Mouse (Mus musculus): ENCODE measurements around the gene Slc2a2. TPM values are rescaled to one million over a fixed set of nuclear protein-coding genes. Genes with fewer than 3 reads are reported as not detected.

Gene Slc2a2
- polyA plus RNA-seq (2014; fragmentation: Nextera tagmentation; extraction: Ambion mirVana): not detected in 2 replicates

DNA sequence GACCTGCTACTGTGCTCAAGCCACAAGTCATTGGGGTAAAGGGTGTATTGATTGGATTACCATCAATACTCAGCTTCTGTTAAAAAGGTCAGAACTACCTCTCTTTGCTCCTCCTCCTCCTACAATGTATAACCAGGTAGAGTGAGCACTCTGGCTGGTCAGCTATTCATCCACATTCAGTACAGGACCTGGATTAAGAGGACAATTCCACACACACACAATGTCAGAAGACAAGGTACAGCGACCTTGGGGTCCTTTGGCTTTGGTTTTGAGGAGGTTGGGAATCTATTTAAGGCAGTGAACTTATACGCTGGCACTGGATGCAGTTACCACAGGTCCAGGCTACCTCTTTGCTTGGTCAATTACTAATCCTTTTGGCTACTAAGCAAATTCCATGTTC lies at the start of gene Slc2a2:
Gene Slc2a2, plus strand, starts transcription at position 107 of the 400 bp plus-strand sequence.
- Histone ChIP-seq H3K27ac (ENCODE audit: low read depth, low read length) (no peak within 1 kb of the TSS), H3K4me3 (ENCODE audit: low read depth, low read length) (no peak within 1 kb of the TSS), H3K9ac (ENCODE audit: low read length) (no peak within 1 kb of the TSS), H3K4me1 (ENCODE audit: control insufficient read depth, insufficient read depth, low read length) (no peaks in the 10 kb centered on the region), H3K27me3 (ENCODE audit: control insufficient read depth, insufficient read depth, low read length) (no peaks in the 10 kb centered on the region), H3K36me3 (ENCODE audit: control insufficient read depth, insufficient read depth, low read length) (no peaks in the 10 kb centered on the region), H3K4me2 (no peak within 1 kb of the TSS), H3K9me3 (ENCODE audit: control insufficient read depth, low read length) (no peaks in the 10 kb centered on the region)
- 89% methylated on average over 2 of the region's 2 CpGs for WGBS
- no peak for DNase-seq (ENCODE audit: low spot score, missing footprints)
- ATAC-seq (ENCODE audit: low FRiP score): no peak

DNA sequence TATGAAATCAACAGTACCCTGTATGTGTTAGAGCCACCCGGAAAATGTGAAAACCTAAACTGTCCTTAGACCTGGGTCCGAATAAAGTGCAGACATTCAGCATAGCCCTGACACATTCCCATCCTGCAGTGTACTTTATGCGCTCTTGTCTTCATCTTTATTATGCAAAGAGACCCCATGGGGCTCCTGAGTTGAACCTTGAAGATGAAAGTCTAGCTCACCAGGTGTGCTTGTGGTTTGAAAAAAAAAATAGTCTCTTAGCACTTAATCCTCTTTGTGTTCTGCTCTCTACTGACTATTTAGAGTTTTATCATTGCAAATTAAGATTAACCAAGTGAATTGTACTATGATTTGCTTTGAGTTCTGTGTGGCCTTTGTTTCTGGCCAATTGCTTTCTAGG lies 45.1 kb upstream of the Slc2a2 start:
- Histone ChIP-seq H3K4me1 (ENCODE audit: control insufficient read depth, insufficient read depth, low read length) (no peaks in the 10 kb centered on the region), H3K36me3 (ENCODE audit: control insufficient read depth, insufficient read depth, low read length) (no peaks in the 10 kb centered on the region), H3K4me2 (no peak overlapping the region), H3K9me3 (ENCODE audit: control insufficient read depth, low read length) (no peaks in the 10 kb centered on the region), H3K4me3 (ENCODE audit: low read depth, low read length) (no peak overlapping the region), H3K27me3 (ENCODE audit: control insufficient read depth, insufficient read depth, low read length) (no peaks in the 10 kb centered on the region), H3K9ac (ENCODE audit: low read length) (no peak overlapping the region), H3K27ac (ENCODE audit: low read depth, low read length) (no peak overlapping the region)
- ATAC-seq (ENCODE audit: low FRiP score) (no peak), DNase-seq (ENCODE audit: low spot score, missing footprints) (no peak)
- WGBS: 48% methylated on average over 3 of the region's 3 CpGs

DNA sequence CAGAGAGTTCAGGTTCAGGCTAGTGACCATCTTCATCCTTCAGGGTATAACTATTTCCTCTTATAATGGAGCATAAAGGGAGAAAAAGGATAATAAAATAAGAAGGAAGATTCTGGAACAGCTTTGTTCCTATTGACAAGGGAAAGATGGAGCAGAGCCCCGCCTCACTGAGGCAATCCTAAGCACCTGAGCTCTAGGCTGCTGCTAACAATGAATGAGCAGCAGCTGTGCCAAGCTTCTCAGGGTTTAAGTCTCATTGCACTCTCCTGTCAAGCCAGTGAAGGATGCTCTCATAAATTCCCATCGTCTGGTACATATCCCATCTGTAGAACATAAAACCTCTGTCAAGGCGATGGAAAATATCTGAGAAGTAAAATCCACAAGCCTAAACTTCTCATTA lies 44.7 kb upstream of the Slc2a2 start:
- DNase-seq (ENCODE audit: low spot score, missing footprints) (no peak), ATAC-seq (ENCODE audit: low FRiP score) (no peak)
- Histone ChIP-seq H3K9ac (ENCODE audit: low read length) (no peak overlapping the region), H3K4me1 (ENCODE audit: control insufficient read depth, insufficient read depth, low read length) (no peaks in the 10 kb centered on the region), H3K4me2 (no peak overlapping the region), H3K27ac (ENCODE audit: low read depth, low read length) (no peak overlapping the region), H3K9me3 (ENCODE audit: control insufficient read depth, low read length) (no peaks in the 10 kb centered on the region), H3K4me3 (ENCODE audit: low read depth, low read length) (no peak overlapping the region), H3K27me3 (ENCODE audit: control insufficient read depth, insufficient read depth, low read length) (no peaks in the 10 kb centered on the region), H3K36me3 (ENCODE audit: control insufficient read depth, insufficient read depth, low read length) (no peaks in the 10 kb centered on the region)
- WGBS: 79% methylated on average over 3 of the region's 3 CpGs

DNA sequence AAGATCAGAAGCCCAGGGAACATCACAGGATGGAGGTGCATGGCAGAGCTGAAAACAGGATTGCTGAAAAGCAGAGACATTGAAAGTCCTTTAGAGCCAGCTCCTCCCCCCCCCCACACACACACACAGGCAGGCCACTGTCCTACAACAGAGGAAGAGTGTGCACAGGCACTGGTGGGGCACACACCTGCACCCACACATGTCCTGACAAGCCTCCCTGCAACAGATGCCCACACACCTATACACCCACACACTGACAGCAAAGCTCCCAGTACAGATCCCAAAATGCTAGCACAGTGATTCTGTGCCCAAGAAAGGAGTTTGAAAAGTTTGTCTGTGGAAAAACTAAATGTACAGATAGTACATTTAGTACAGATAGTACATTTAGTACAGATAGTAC lies 43.0 kb upstream of the Slc2a2 start:
- Histone ChIP-seq H3K27me3 (ENCODE audit: control insufficient read depth, insufficient read depth, low read length) (no peaks in the 10 kb centered on the region), H3K4me1 (ENCODE audit: control insufficient read depth, insufficient read depth, low read length) (no peaks in the 10 kb centered on the region), H3K4me2 (no peak overlapping the region), H3K36me3 (ENCODE audit: control insufficient read depth, insufficient read depth, low read length) (no peaks in the 10 kb centered on the region), H3K9me3 (ENCODE audit: control insufficient read depth, low read length) (no peaks in the 10 kb centered on the region), H3K9ac (ENCODE audit: low read length) (no peak overlapping the region), H3K4me3 (ENCODE audit: low read depth, low read length) (no peak overlapping the region), H3K27ac (ENCODE audit: low read depth, low read length) (no peak overlapping the region)
- DNase-seq (ENCODE audit: low spot score, missing footprints): no peak
- no peak for ATAC-seq (ENCODE audit: low FRiP score)

DNA sequence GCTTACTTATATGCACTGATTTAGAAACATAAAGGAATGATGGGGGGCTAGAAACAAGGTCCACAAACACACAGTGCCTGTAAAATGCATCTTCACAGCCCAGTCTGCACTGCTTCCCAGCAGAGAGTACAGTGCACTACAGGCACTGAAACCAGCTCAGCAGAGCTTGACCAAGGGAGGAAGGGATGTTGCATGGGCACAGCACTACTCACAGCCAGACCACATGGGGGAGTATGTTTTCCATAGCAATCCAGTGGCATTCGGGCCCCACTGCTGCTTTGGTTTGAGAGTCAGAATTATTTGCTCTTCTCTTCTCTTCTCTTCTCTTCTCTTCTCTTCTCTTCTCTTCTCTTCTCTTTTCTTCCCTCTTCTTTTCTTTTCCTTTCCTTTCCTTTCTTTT lies 39.4 kb upstream of the Slc2a2 start:
- Histone ChIP-seq H3K9ac (ENCODE audit: low read length) (no peak overlapping the region), H3K27me3 (ENCODE audit: control insufficient read depth, insufficient read depth, low read length) (no peaks in the 10 kb centered on the region), H3K9me3 (ENCODE audit: control insufficient read depth, low read length) (no peaks in the 10 kb centered on the region), H3K4me1 (ENCODE audit: control insufficient read depth, insufficient read depth, low read length) (no peaks in the 10 kb centered on the region), H3K4me2 (no peak overlapping the region), H3K36me3 (ENCODE audit: control insufficient read depth, insufficient read depth, low read length) (no peaks in the 10 kb centered on the region), H3K27ac (ENCODE audit: low read depth, low read length) (no peak overlapping the region), H3K4me3 (ENCODE audit: low read depth, low read length) (no peak overlapping the region)
- no peak for DNase-seq (ENCODE audit: low spot score, missing footprints)
- ATAC-seq (ENCODE audit: low FRiP score): no peak
- 59% methylated on average over 1 of the region's 1 CpGs for WGBS

DNA sequence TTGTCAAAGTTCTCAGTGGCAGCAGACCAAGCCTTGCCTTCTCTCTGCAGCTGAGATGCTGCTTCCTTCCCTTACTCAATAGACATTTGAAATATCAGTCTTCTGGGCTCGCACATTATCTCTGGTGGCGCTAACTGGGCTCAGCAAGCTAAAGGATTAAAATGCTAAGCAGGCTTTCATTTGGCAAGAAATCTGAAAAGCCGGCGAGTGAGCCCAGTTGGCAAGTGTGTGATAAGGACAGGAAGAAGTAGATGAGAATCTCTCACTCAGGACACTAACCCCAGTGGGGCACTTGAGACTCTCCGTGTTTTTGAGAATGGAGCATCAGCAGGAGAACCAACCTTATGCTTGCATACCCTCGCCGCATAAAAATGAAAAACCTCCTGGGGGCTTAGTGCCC lies 16.9 kb upstream of the Slc2a2 start:
- DNase-seq (ENCODE audit: low spot score, missing footprints): no peak
- ATAC-seq (ENCODE audit: low FRiP score): no peak
- 75% methylated on average over 7 of the region's 7 CpGs for WGBS

DNA sequence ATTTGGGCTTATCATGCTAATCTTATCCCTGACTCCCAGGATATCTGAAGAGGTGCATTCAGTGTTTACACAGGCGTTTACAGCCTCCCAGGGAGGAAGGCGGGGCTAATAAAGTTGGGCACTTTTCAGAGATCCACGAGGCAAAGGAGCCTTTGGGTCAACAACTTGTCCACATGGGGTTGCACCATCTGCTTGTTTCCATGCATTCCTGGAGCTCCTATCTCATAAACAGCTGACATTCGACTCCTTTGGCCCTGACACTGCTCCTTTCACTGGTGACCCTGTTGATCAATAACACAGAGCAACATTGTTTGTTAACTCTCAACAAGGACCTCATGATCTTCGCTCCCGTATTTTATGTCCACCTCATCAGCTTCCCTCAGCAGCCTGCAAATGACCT lies 15.8 kb upstream of the Slc2a2 start:
- no peaks in the 10 kb centered on the region for H3K27me3 ChIP-seq (ENCODE audit: control insufficient read depth, insufficient read depth, low read length)
- ATAC-seq (ENCODE audit: low FRiP score): no peak
- no peak for DNase-seq (ENCODE audit: low spot score, missing footprints)
- H3K36me3 ChIP-seq (ENCODE audit: control insufficient read depth, insufficient read depth, low read length): no peaks in the 10 kb centered on the region
- H3K9me3 ChIP-seq (ENCODE audit: control insufficient read depth, low read length): no peaks in the 10 kb centered on the region
- 63% methylated on average over 6 of the region's 6 CpGs for WGBS
- H3K9ac ChIP-seq (ENCODE audit: low read length): no peak overlapping the region
- no peak overlapping the region for H3K27ac ChIP-seq (ENCODE audit: low read depth, low read length)
- H3K4me3 ChIP-seq (ENCODE audit: low read depth, low read length): no peak overlapping the region
- H3K4me2 ChIP-seq: no peak overlapping the region
- H3K4me1 ChIP-seq (ENCODE audit: control insufficient read depth, insufficient read depth, low read length): no peaks in the 10 kb centered on the region

More for the DNA sequence above, 16.9 kb upstream of the Slc2a2 start:
- Histone ChIP-seq H3K9ac (ENCODE audit: low read length) (no peak overlapping the region), H3K36me3 (ENCODE audit: control insufficient read depth, insufficient read depth, low read length) (no peaks in the 10 kb centered on the region), H3K4me2 (no peak overlapping the region), H3K4me1 (ENCODE audit: control insufficient read depth, insufficient read depth, low read length) (no peaks in the 10 kb centered on the region), H3K27ac (ENCODE audit: low read depth, low read length) (no peak overlapping the region), H3K9me3 (ENCODE audit: control insufficient read depth, low read length) (no peaks in the 10 kb centered on the region), H3K4me3 (ENCODE audit: low read depth, low read length) (no peak overlapping the region), H3K27me3 (ENCODE audit: control insufficient read depth, insufficient read depth, low read length) (no peaks in the 10 kb centered on the region)

DNA sequence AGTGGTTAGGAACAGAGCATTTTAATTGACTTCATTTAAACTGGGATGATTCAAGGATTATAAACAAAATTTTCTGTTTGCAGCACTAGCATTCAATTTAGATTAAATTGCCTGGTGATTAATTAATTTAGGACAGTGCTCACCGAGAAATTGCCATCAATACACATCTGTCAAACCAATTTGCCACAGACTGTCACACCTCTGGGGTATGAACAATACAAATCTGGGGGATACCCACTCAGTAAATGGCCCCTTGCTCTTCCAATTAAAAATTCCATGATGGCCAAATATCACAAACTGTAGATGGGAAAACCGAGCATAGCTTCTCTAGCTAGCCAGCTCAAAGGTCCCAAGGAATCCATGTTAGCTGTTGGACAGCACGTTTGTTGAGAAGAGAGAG lies 15.3 kb upstream of the Slc2a2 start:
- no peak overlapping the region for H3K4me3 ChIP-seq (ENCODE audit: low read depth, low read length)
- no peak for ATAC-seq (ENCODE audit: low FRiP score)

DNA sequence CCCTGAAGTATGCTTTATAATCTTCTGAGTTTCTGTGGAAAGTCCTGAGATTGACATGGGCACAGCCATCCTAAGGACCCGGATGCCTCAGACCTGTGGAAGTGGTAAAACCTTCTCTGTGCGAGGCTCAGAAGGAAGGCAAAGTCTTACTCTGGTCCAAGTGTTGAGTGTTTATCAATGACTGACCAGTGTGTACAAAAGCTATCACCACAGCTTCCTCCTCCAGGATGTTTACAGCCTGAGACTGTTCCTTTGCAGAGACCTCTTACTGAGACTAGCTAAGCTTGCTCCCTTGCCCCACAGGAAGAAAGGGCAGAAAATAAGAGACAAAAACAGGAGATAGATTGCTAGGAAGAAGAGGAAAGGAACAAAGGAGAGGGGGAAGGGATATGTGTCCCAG lies 12.2 kb upstream of the Slc2a2 start:
- Histone ChIP-seq H3K9me3 (ENCODE audit: control insufficient read depth, low read length) (no peaks in the 10 kb centered on the region), H3K27ac (ENCODE audit: low read depth, low read length) (no peak overlapping the region), H3K4me2 (no peak overlapping the region), H3K4me1 (ENCODE audit: control insufficient read depth, insufficient read depth, low read length) (no peaks in the 10 kb centered on the region), H3K9ac (ENCODE audit: low read length) (no peak overlapping the region), H3K36me3 (ENCODE audit: control insufficient read depth, insufficient read depth, low read length) (no peaks in the 10 kb centered on the region), H3K27me3 (ENCODE audit: control insufficient read depth, insufficient read depth, low read length) (no peaks in the 10 kb centered on the region), H3K4me3 (ENCODE audit: low read depth, low read length) (no peak overlapping the region)
- WGBS: 92% methylated on average over 2 of the region's 2 CpGs
- ATAC-seq (ENCODE audit: low FRiP score): no peak
- DNase-seq (ENCODE audit: low spot score, missing footprints): no peak

More for the DNA sequence above, 15.3 kb upstream of the Slc2a2 start:
- Histone ChIP-seq H3K9me3 (ENCODE audit: control insufficient read depth, low read length) (no peaks in the 10 kb centered on the region), H3K9ac (ENCODE audit: low read length) (no peak overlapping the region), H3K27me3 (ENCODE audit: control insufficient read depth, insufficient read depth, low read length) (no peaks in the 10 kb centered on the region), H3K27ac (ENCODE audit: low read depth, low read length) (no peak overlapping the region), H3K4me2 (no peak overlapping the region), H3K4me1 (ENCODE audit: control insufficient read depth, insufficient read depth, low read length) (no peaks in the 10 kb centered on the region), H3K36me3 (ENCODE audit: control insufficient read depth, insufficient read depth, low read length) (no peaks in the 10 kb centered on the region)
- WGBS: 81% methylated on average over 3 of the region's 3 CpGs
- DNase-seq (ENCODE audit: low spot score, missing footprints): no peak

DNA sequence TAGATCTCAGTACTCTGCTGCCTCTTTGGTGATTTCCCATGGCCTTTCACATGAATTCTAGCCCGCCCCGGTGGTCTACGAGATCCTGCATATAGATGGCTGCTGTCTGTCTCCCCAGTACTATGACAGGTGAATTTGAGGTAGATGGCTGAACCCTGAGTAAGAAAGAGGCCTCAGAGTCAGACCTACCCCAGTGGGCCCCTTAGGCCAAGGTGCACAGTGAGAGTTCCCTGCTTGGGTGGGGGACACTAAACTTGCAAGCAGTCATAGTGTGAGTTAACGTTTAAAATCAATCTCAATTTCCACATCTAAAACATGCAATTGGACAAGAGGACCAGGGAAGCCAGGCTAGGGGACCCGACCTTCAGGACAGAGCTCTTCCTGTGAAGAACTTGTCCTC lies 2.9 kb upstream of the Slc2a2 start:
- Histone ChIP-seq H3K27ac (ENCODE audit: low read depth, low read length) (no peak overlapping the region), H3K4me1 (ENCODE audit: control insufficient read depth, insufficient read depth, low read length) (no peaks in the 10 kb centered on the region), H3K36me3 (ENCODE audit: control insufficient read depth, insufficient read depth, low read length) (no peaks in the 10 kb centered on the region), H3K4me2 (no peak overlapping the region), H3K9ac (ENCODE audit: low read length) (no peak overlapping the region), H3K9me3 (ENCODE audit: control insufficient read depth, low read length) (no peaks in the 10 kb centered on the region), H3K4me3 (ENCODE audit: low read depth, low read length) (no peak overlapping the region), H3K27me3 (ENCODE audit: control insufficient read depth, insufficient read depth, low read length) (no peaks in the 10 kb centered on the region)
- ATAC-seq (ENCODE audit: low FRiP score) (no peak), DNase-seq (ENCODE audit: low spot score, missing footprints) (no peak)
- 87% methylated on average over 5 of the region's 5 CpGs for WGBS

All from midbrain, embryonic 11.5 days (tissue).